In the genomic region with DNA sequence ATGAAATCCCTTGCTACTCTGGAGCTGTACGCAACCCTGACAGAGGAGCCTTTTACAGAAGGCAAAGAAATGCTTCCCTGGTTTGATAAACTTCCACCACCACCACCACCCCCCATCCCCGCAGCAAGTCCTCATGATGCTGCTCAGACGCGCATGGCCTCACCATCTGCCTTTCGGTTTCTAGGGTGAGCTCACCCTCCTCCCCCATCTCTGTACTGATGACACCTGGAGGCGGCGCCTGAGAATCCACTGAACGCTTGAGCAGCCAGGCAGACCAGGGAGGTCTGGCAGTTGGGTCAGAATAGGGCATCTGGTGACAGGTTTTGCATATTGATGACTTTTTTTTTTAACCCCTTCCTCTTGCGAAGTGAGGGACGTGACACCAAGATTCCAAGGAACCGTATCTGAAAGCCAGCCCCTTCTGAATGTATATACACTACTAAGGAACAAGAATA, we compare ENCODE assay signal across 8 mouse cellular contexts. TPM values are rescaled to one million over a fixed set of nuclear protein-coding genes. Genes with fewer than 3 reads are reported as not detected.
DNase-seq lines count a peak whose midpoint lies in the region; ATAC-seq and TF ChIP-seq lines count a peak whose summit lies in the region.

No protein-coding gene starts in this region.

- H3K4me3 ChIP-seq in MEL (ENCODE audit: control insufficient read depth in 1 of 2, insufficient read depth in 1 of 2, low read depth in 2 of 2, low read length in 2 of 2), result peak overlapping the region; percentile 81 to 87
- H3K4me3 ChIP-seq in forebrain, embryonic 14.5 days (ENCODE audit: low read depth, low read length), result peak overlapping the region; percentile 78
- peak overlapping the region; percentile 94 for H3K4me3 ChIP-seq in lung, embryonic 16.5 days (ENCODE audit: low read length)

- H3K27me3 ChIP-seq in MEL (ENCODE audit: control insufficient read depth in 1 of 2, insufficient read depth in 2 of 2, low read length in 2 of 2), result no peaks in the 10 kb centered on the region
- no peaks in the 10 kb centered on the region for H3K27me3 ChIP-seq in forebrain, embryonic 14.5 days (replicated peaks; ENCODE audit: control insufficient read depth, insufficient read depth, low read length)
- no peaks in the 10 kb centered on the region for H3K27me3 ChIP-seq in lung, embryonic 16.5 days (ENCODE audit: control insufficient read depth, insufficient read depth, low read depth, low read length)

- peak overlapping the region; percentile 66 for H3K27ac ChIP-seq in MEL (ENCODE audit: control insufficient read depth, low read depth, low read length)
- peak overlapping the region; percentile 90 for H3K27ac ChIP-seq in forebrain, embryonic 14.5 days (ENCODE audit: low read depth, low read length)
- H3K27ac ChIP-seq in lung, embryonic 16.5 days (ENCODE audit: low read length), result peak overlapping the region; percentile 82

- DNase-seq in MEL (ENCODE audit: low read depth, low spot score), result peak; percentile 90
- DNase-seq in cerebellum, adult 11 months, result peak; percentile 84
- DNase-seq in forebrain, embryonic 14.5 days (ENCODE audit: low spot score), result peak; percentile 89
- DNase-seq in heart, postnatal 10 days, result peak; percentile 74 to 78
- DNase-seq in layer of hippocampus, adult 18-20 months (ENCODE audit: low spot score in 2 of 2), result peak; percentile 62 to 83
- peak; percentile 43 for DNase-seq in ovary, postnatal 14 days (ENCODE audit: low spot score)
- peak; percentile 78 to 79 for DNase-seq in thymus, postnatal 10 days (ENCODE audit: low spot score in 2 of 2)

- WGBS in forebrain, embryonic 14.5 days, result under 1% methylated on average over 11 of the region's 11 CpGs
- WGBS in lung, embryonic 16.5 days, result 0% methylated on average over 11 of the region's 11 CpGs

- TF ChIP-seq CTCF in MEL (IDR thresholded peaks at IDR 0.05 in 2 of 3, conservative IDR thresholded peaks at IDR 0.05 in 1 of 3; ENCODE audit: control insufficient read depth in 1 of 3, insufficient read depth in 1 of 3, low read depth in 2 of 3, low read length in 3 of 3, poor library complexity in 1 of 3, severe bottlenecking in 1 of 3), result peak in 2 of 3 experiments; percentile 15 to 29; a peak in 2 of 6 replicates

- no peak for TF ChIP-seq RAD21 in MEL (IDR thresholded peaks at IDR 0.05; ENCODE audit: low read depth, low read length)

- H3K9me3 ChIP-seq in MEL (replicated peaks; ENCODE audit: insufficient read depth, low read length), result no peaks in the 10 kb centered on the region
- no peaks in the 10 kb centered on the region for H3K9me3 ChIP-seq in forebrain, embryonic 14.5 days (replicated peaks; ENCODE audit: control insufficient read depth, low read length)
- no peaks in the 10 kb centered on the region for H3K9me3 ChIP-seq in lung, embryonic 16.5 days (ENCODE audit: control insufficient read depth, low read length)

- peaks cover 0 to 20% of the 10 kb centered on the region in 2 experiments; a peak in 2 of 4 replicates for H3K36me3 ChIP-seq in MEL (ENCODE audit: control insufficient read depth in 1 of 2, insufficient read depth in 2 of 2, low read length in 2 of 2)
- H3K36me3 ChIP-seq in forebrain, embryonic 14.5 days (ENCODE audit: control insufficient read depth, insufficient read depth, low read length), result no peaks in the 10 kb centered on the region
- H3K36me3 ChIP-seq in lung, embryonic 16.5 days (ENCODE audit: control insufficient read depth, insufficient read depth, low read length), result no peaks in the 10 kb centered on the region

- peak overlapping the region; percentile 74 for H3K4me2 ChIP-seq in forebrain, embryonic 14.5 days (ENCODE audit: low read length)
- peak overlapping the region; percentile 92 for H3K4me2 ChIP-seq in lung, embryonic 16.5 days (ENCODE audit: low read depth, low read length)

- TF ChIP-seq POLR2A in MEL (IDR thresholded peaks at IDR 0.05; ENCODE audit: control insufficient read depth in 1 of 2, insufficient read depth in 1 of 2, low read depth in 1 of 2, low read length in 2 of 2, poor library complexity in 1 of 2), result peak in 1 of 2 experiments; percentile 20; a peak in 1 of 4 replicates

- peaks cover 32% of the 10 kb centered on the region for H3K79me2 ChIP-seq in MEL (ENCODE audit: control insufficient read depth, insufficient read depth, low read length, poor library complexity)

- peak; percentile 85 for ATAC-seq in forebrain, embryonic 14.5 days
- peak; percentile 80 for ATAC-seq in lung, embryonic 16.5 days (ENCODE audit: low read depth)

- peaks cover 0 to 16% of the 10 kb centered on the region in 2 experiments; a peak in 3 of 4 replicates for H3K4me1 ChIP-seq in MEL (ENCODE audit: control insufficient read depth in 1 of 2, insufficient read depth in 2 of 2, low read length in 2 of 2)
- peaks cover 12% of the 10 kb centered on the region; the same call in 1 of the 2 replicates for H3K4me1 ChIP-seq in forebrain, embryonic 14.5 days (ENCODE audit: control insufficient read depth, insufficient read depth, low read length)
- peaks cover 13% of the 10 kb centered on the region for H3K4me1 ChIP-seq in lung, embryonic 16.5 days (replicated peaks; ENCODE audit: control insufficient read depth, insufficient read depth, low read length)

- intact Hi-C loops in heart, postnatal 10 days (cut with DNase I), result loop anchor here (5.0 kb wide), 1 partner anchor 195 kb away; no protein-coding TSS in a partner anchor

- peak overlapping the region; percentile 73 for H3K9ac ChIP-seq in MEL (ENCODE audit: control insufficient read depth, low read depth, low read length, poor library complexity, severe bottlenecking)
- H3K9ac ChIP-seq in forebrain, embryonic 14.5 days (ENCODE audit: low read length), result peak overlapping the region; percentile 92
- peak overlapping the region; percentile 97 for H3K9ac ChIP-seq in lung, embryonic 16.5 days (ENCODE audit: low read length)

- no peak for TF ChIP-seq EP300 in MEL (IDR thresholded peaks at IDR 0.05; ENCODE audit: low read depth in 1 of 2, low read length in 2 of 2)

TF ChIP-seq in MEL, 35 proteins besides CTCF, POLR2A, EP300 and RAD21:
- TF ChIP-seq USF1 (IDR thresholded peaks at IDR 0.05; ENCODE audit: low read depth, low read length) (no peak), HCFC1 (IDR thresholded peaks at IDR 0.05; ENCODE audit: low read depth, low read length) (no peak), MYB (IDR thresholded peaks at IDR 0.05; ENCODE audit: low read depth, low read length) (no peak), ZNF384 (IDR thresholded peaks at IDR 0.05; ENCODE audit: low read depth, low read length) (no peak), SMC3 (IDR thresholded peaks at IDR 0.05; ENCODE audit: low read depth, low read length) (peak; percentile 38), MYC (IDR thresholded peaks at IDR 0.05; ENCODE audit: low read depth, low read length) (0 out of 2 replicates have a peak, but pooled peaks have one; percentile 80), MAFK (IDR thresholded peaks at IDR 0.05; ENCODE audit: borderline replicate concordance, low read depth, low read length) (no peak), MEF2A (IDR thresholded peaks at IDR 0.05; ENCODE audit: extremely low read depth, insufficient replicate concordance, low read depth, low read length, poor library complexity, severe bottlenecking) (no peak), MXI1 (IDR thresholded peaks at IDR 0.05; ENCODE audit: low read depth, low read length) (peak; percentile 65), MAX (IDR thresholded peaks at IDR 0.05; ENCODE audit: low read length) (peak; percentile 3; the same call in 1 of the 2 replicates), SIN3A (IDR thresholded peaks at IDR 0.05; ENCODE audit: low read length) (peak; percentile 71), E2F4 (IDR thresholded peaks at IDR 0.05; ENCODE audit: borderline replicate concordance, low read depth, low read length) (peak; percentile 2; the same call in 1 of the 2 replicates)

RNA-seq across cellular contexts. Expression of a gene that starts 27.0 kb away (rescaled TPM):
- 45.6 and 48.4 TPM in 2 replicates for total RNA-seq in MEL (2012; rRNA removed)
- 10 to 100 TPM in 1 of 2 experiments, not detected in 1; 35.8 TPM for polyA plus RNA-seq in MEL (2012; ENCODE audit: insufficient read depth in 1 of 2, insufficient read length in 2 of 2, low read depth in 1 of 2, low replicate concordance in 2 of 2, missing spikeins in 1 of 2)
- 139 and 143 TPM in 2 replicates for polyA plus RNA-seq in forebrain, embryonic 14.5 days (2014; fragmentation: Nextera tagmentation; extraction: Ambion mirVana)
- 10 to 100 TPM; 81.6 to 82.3 TPM for total RNA-seq in heart, postnatal 10 days (2021)
- total RNA-seq in layer of hippocampus, adult 18-20 months (2021), result 100 to 1,000 TPM in 1 of 2 experiments, 10 to 100 TPM in 1; 86.5 to 103 TPM
- 57.9 and 62.8 TPM in 2 replicates for polyA plus RNA-seq in lung, embryonic 16.5 days (2015; fragmentation: Nextera tagmentation; extraction: Ambion mirVana)

RNA-seq across cellular contexts. Expression of a gene that starts 44.7 kb away (rescaled TPM):
- total RNA-seq in MEL (2012; rRNA removed), result 35.3 and 35.8 TPM in 2 replicates
- polyA plus RNA-seq in MEL (2012; ENCODE audit: insufficient read depth in 1 of 2, insufficient read length in 2 of 2, low read depth in 1 of 2, low replicate concordance in 2 of 2, missing spikeins in 1 of 2), result 100 to 1,000 TPM in 1 of 2 experiments, 10 to 100 TPM in 1; 22.7 to 104 TPM
- 15.6 and 18.3 TPM in 2 replicates for polyA plus RNA-seq in forebrain, embryonic 14.5 days (2014; fragmentation: Nextera tagmentation; extraction: Ambion mirVana)
- total RNA-seq in heart, postnatal 10 days (2021), result 10 to 100 TPM; 52.7 to 60.3 TPM
- total RNA-seq in layer of hippocampus, adult 18-20 months (2021), result 100 to 1,000 TPM; 110 to 112 TPM
- 9.1 and 9.5 TPM in 2 replicates for polyA plus RNA-seq in lung, embryonic 16.5 days (2015; fragmentation: Nextera tagmentation; extraction: Ambion mirVana)

Comparison
In these comparisons a context has a peak if more than half of its experiments do, and no peak if none do; other contexts are left out.
1. Peak in every context shown above with its lines: DNase-seq, ATAC-seq, H3K4me3 ChIP-seq and H3K27ac ChIP-seq.